Mouse (Mus musculus) lung, postnatal 0 days (tissue): Measurements from ENCODE around the gene Clec4n. TPM values are rescaled to one million over a fixed set of nuclear protein-coding genes. Genes with fewer than 3 reads are reported as not detected.
"Not testable (repeated sequence)": the region's sequence is repeated elsewhere in the genome, so short reads cannot be mapped to it uniquely, and the experiment has no call there.

Experiments used
- ATAC-seq: fragments of 200-750 bp; cut with Nextera tagmentation; 2 replicates; pipeline ENCODE4 v1.8.0; 2017; ENCODE audit warnings: moderate library complexity
- DNase-seq: peaks from one replicate; pipeline ENCODE4 v3.0.0-alpha.2; 2016; ENCODE audit warnings: low spot score
- H3K27ac ChIP-seq: fragments of 300-500 bp; sonication (generic); 2 replicates; pipeline ENCODE4 v1.5.1; 2014; ENCODE audit warnings: antibody characterized with exemption, mild to moderate bottlenecking, low read length, mixed read lengths
- H3K27me3 ChIP-seq: fragments of 300-500 bp; sonication (generic); replicated peaks from 2 replicates; pipeline ENCODE4 v1.6.1; 2014; ENCODE audit warnings: low read length, mixed read lengths; ENCODE audit not compliant: insufficient read depth
- H3K36me3 ChIP-seq: fragments of 300-500 bp; sonication (generic); 2 replicates; pipeline ENCODE4 v1.6.1; 2014; ENCODE audit warnings: low read length, mixed read lengths; ENCODE audit not compliant: insufficient read depth
- H3K4me1 ChIP-seq: fragments of 300-500 bp; sonication (generic); 2 replicates; pipeline ENCODE4 v1.6.1; 2014; ENCODE audit warnings: antibody characterized with exemption, low read depth, low read length, mixed read lengths; ENCODE audit not compliant: insufficient read depth
- H3K4me2 ChIP-seq: fragments of 300-500 bp; sonication (generic); replicated peaks from 2 replicates; pipeline ENCODE4 v1.6.1; 2014; ENCODE audit warnings: low read depth, mild to moderate bottlenecking, low read length, moderate library complexity, mixed read lengths
- H3K4me3 ChIP-seq: fragments of 300-500 bp; sonication (generic); 2 replicates; pipeline ENCODE4 v1.5.1; 2014; ENCODE audit warnings: low read depth, low read length
- H3K9ac ChIP-seq: fragments of 300-500 bp; sonication (generic); replicated peaks from 2 replicates; pipeline ENCODE4 v1.6.1; 2014; ENCODE audit warnings: low read depth, mild to moderate bottlenecking
- H3K9me3 ChIP-seq: fragments of 300-500 bp; sonication (generic); 2 replicates; pipeline ENCODE4 v1.6.1; 2016; ENCODE audit warnings: low read length, mixed read lengths
- CTCF ChIP-seq: IDR thresholded peaks from 2 replicates; pipeline ENCODE4 v1.5.1; 2016; ENCODE audit warnings: antibody characterized with exemption, mild to moderate bottlenecking
- EP300 ChIP-seq: IDR thresholded peaks from 2 replicates; pipeline ENCODE4 v1.6.1; 2016; ENCODE audit warnings: antibody characterized with exemption, mild to moderate bottlenecking, control low read depth
- WGBS: fragments of 180-500 bp; shearing (Covaris S2); extraction: QIAGEN DNeasy Blood & Tissue Kit; methylation state at CpG from one replicate; pipeline ENCODE4 v1.1.7; 2014; 5-methylcytosine and 5-hydroxymethylcytosine counted together
- polyA plus RNA-seq: library from polyadenylated mRNA; unstranded; fragments of >200 nt; fragmentation: Nextera tagmentation; extraction: Ambion mirVana; gene quantifications from 2 replicates; pipeline ENCODE4 v1.2.1, GENCODE M21; 2015

Clec4n gene
- polyA plus RNA-seq, 1 experiment from 2014 or later = 28.0 TPM

GRCm38 (mm10) chr6:123231149-123231548 is 1.5 kb downstream of the Clec4n start:
- H3K4me3 ChIP-seq = no peak overlapping the region
- no peak for TF ChIP-seq CTCF
- TF ChIP-seq EP300 = no peak
- no peak overlapping the region for H3K9ac ChIP-seq
- ATAC-seq (no peak), DNase-seq (no peak)
- 63% methylated on average over 2 of the region's 2 CpGs for WGBS
- no peak overlapping the region for H3K27ac ChIP-seq
- H3K4me2 ChIP-seq = no peak overlapping the region
- no peaks in the 10 kb centered on the region for H3K36me3 ChIP-seq
- H3K27me3 ChIP-seq = no peaks in the 10 kb centered on the region
- H3K4me1 ChIP-seq = no peaks in the 10 kb centered on the region
- no peaks in the 10 kb centered on the region for H3K9me3 ChIP-seq

GRCm38 (mm10) chr6:123237582-123237981 is 7.9 kb downstream of the Clec4n start:
- TF ChIP-seq EP300 (no peak), CTCF (no peak)
- H3K9ac ChIP-seq = no peak overlapping the region
- DNase-seq = no peak
- H3K9me3 ChIP-seq = no peaks in the 10 kb centered on the region
- no peaks in the 10 kb centered on the region for H3K36me3 ChIP-seq
- no peaks in the 10 kb centered on the region for H3K27me3 ChIP-seq
- no peak overlapping the region for H3K4me2 ChIP-seq
- H3K4me3 ChIP-seq = no peak overlapping the region
- ATAC-seq = no peak
- H3K27ac ChIP-seq = no peak overlapping the region
- no peaks in the 10 kb centered on the region for H3K4me1 ChIP-seq

- TF ChIP-seq CTCF (no peak), EP300 (no peak)
- Histone ChIP-seq H3K4me2 (no peak overlapping the region), H3K9ac (no peak overlapping the region), H3K9me3 (no peaks in the 10 kb centered on the region), H3K4me1 (no peaks in the 10 kb centered on the region), H3K36me3 (no peaks in the 10 kb centered on the region), H3K27ac (no peak overlapping the region), H3K4me3 (no peak overlapping the region), H3K27me3 (no peaks in the 10 kb centered on the region)
- DNase-seq = peak; percentile 29
- WGBS = 72% methylated on average over 5 of the region's 5 CpGs
- no peak for ATAC-seq
These were observed 14.6 kb downstream of the Clec4n start for GRCm38 (mm10) chr6:123244201-123244600.

- H3K27me3 ChIP-seq, H3K9ac ChIP-seq, H3K36me3 ChIP-seq, DNase-seq, H3K4me2 ChIP-seq, H3K27ac ChIP-seq, H3K9me3 ChIP-seq, H3K4me3 ChIP-seq, ATAC-seq, H3K4me1 ChIP-seq: not testable (repeated sequence)
- WGBS = 78% methylated on average over 2 of the region's 2 CpGs
These were observed 19.2 kb downstream of the Clec4n start for GRCm38 (mm10) chr6:123248862-123249261.

- Histone ChIP-seq H3K4me1 (no peaks in the 10 kb centered on the region), H3K36me3 (no peaks in the 10 kb centered on the region), H3K4me3 (no peak overlapping the region), H3K27ac (no peak overlapping the region), H3K27me3 (no peaks in the 10 kb centered on the region), H3K9ac (no peak overlapping the region), H3K4me2 (no peak overlapping the region), H3K9me3 (no peaks in the 10 kb centered on the region)
- ATAC-seq = no peak
- peak; percentile 13 for DNase-seq
- TF ChIP-seq CTCF (no peak), EP300 (no peak)
These were observed 23.1 kb downstream of the Clec4n start for GRCm38 (mm10) chr6:123252735-123253134.

GRCm38 (mm10) chr6:123258946-123259345 is 29.3 kb downstream of the Clec4n start:
- ATAC-seq (no peak), DNase-seq (no peak)
- Histone ChIP-seq H3K27me3 (no peaks in the 10 kb centered on the region), H3K27ac (no peak overlapping the region), H3K4me1 (no peaks in the 10 kb centered on the region), H3K4me2 (no peak overlapping the region), H3K4me3 (no peak overlapping the region), H3K9me3 (no peaks in the 10 kb centered on the region), H3K9ac (no peak overlapping the region), H3K36me3 (no peaks in the 10 kb centered on the region)
- WGBS = 64% methylated on average over 3 of the region's 3 CpGs
- no peak for TF ChIP-seq EP300
- no peak for TF ChIP-seq CTCF

GRCm38 (mm10) chr6:123259889-123260603 is 30.4 kb downstream of the Clec4n start:
- WGBS = 73% methylated on average over 4 of the region's 4 CpGs
- no peak for ATAC-seq
- TF ChIP-seq CTCF (no peak), EP300 (no peak)
- no peak for DNase-seq
- Histone ChIP-seq H3K36me3 (no peaks in the 10 kb centered on the region), H3K4me1 (no peaks in the 10 kb centered on the region), H3K27ac (no peak overlapping the region), H3K9me3 (no peaks in the 10 kb centered on the region), H3K27me3 (no peaks in the 10 kb centered on the region), H3K4me3 (no peak overlapping the region), H3K9ac (no peak overlapping the region), H3K4me2 (no peak overlapping the region)
